Mouse (Mus musculus): ENCODE measurements around the gene 9430038I01Rik.
"Not testable (repeated sequence)": the region's sequence is repeated elsewhere in the genome, so short reads cannot be mapped to it uniquely, and the experiment has no call there.

Gene 9430038I01Rik

GRCm38 (mm10) chr7:137410337-137411197 lies at the start of gene 9430038I01Rik:
Gene 9430038I01Rik, minus strand, starts transcription at chr7:137410762.
- CTCF ChIA-PET: no interaction called here

- CTCF ChIA-PET: no interaction called here
Measured at GRCm38 (mm10) chr7:137445321-137445720, 34.8 kb upstream of the 9430038I01Rik start.

- CTCF ChIA-PET: no interaction called here
Measured at GRCm38 (mm10) chr7:137442951-137443350, 32.4 kb upstream of the 9430038I01Rik start.

GRCm38 (mm10) chr7:137438962-137439361 lies 28.4 kb upstream of the 9430038I01Rik start:
- CTCF ChIA-PET: not testable (repeated sequence)

- CTCF ChIA-PET: interaction anchor here (0.5 kb wide), 1 partner anchor 40 kb away, joined by 4 read pairs; no protein-coding TSS in a partner anchor
Measured at GRCm38 (mm10) chr7:137438179-137438550, 27.6 kb upstream of the 9430038I01Rik start.

- CTCF ChIA-PET: interaction anchor here (0.5 kb wide), 1 partner anchor 39 kb away, joined by 4 read pairs; no protein-coding TSS in a partner anchor
Measured at GRCm38 (mm10) chr7:137437440-137438178, 27.0 kb upstream of the 9430038I01Rik start, which contains the start of gene Glrx3. Gene Glrx3, plus strand, starts transcription at chr7:137437614.

GRCm38 (mm10) chr7:137436901-137437300 lies 26.3 kb upstream of the 9430038I01Rik start:
- CTCF ChIA-PET: no interaction called here

GRCm38 (mm10) chr7:137431769-137432603 lies 21.4 kb upstream of the 9430038I01Rik start:
- CTCF ChIA-PET: no interaction called here

- CTCF ChIA-PET: no interaction called here
Measured at GRCm38 (mm10) chr7:137426693-137427092, 16.1 kb upstream of the 9430038I01Rik start.

- CTCF ChIA-PET: interaction anchor here (0.9 kb wide), 1 partner anchor 1705 kb away, joined by 4 read pairs; the partner anchor contains the start of gene Mki67
Measured at GRCm38 (mm10) chr7:137421236-137421635, 10.7 kb upstream of the 9430038I01Rik start.

GRCm38 (mm10) chr7:137420550-137420949 lies 10.0 kb upstream of the 9430038I01Rik start:
- CTCF ChIA-PET: interaction anchor here (0.6 to 0.9 kb wide), 2 partner anchors 651 to 1704 kb away, joined by 3 to 4 read pairs; partner anchors contain the start of gene Mki67

- CTCF ChIA-PET: no interaction called here
Measured at GRCm38 (mm10) chr7:137414710-137415109, 4.1 kb upstream of the 9430038I01Rik start.

GRCm38 (mm10) chr7:137407428-137408058 lies 3.0 kb downstream of the 9430038I01Rik start:
- CTCF ChIA-PET: no interaction called here

GRCm38 (mm10) chr7:137404146-137404545 lies 6.4 kb downstream of the 9430038I01Rik start:
- CTCF ChIA-PET: no interaction called here

- CTCF ChIA-PET: no interaction called here
Measured at GRCm38 (mm10) chr7:137398973-137399372, 11.6 kb downstream of the 9430038I01Rik start.

GRCm38 (mm10) chr7:137397361-137397910 lies 13.1 kb downstream of the 9430038I01Rik start:
- CTCF ChIA-PET: no interaction called here

- CTCF ChIA-PET: no interaction called here
Measured at GRCm38 (mm10) chr7:137395421-137395820, 15.1 kb downstream of the 9430038I01Rik start.

GRCm38 (mm10) chr7:137387863-137388262 lies 22.7 kb downstream of the 9430038I01Rik start:
- CTCF ChIA-PET: no interaction called here

GRCm38 (mm10) chr7:137374996-137375395 lies 35.6 kb downstream of the 9430038I01Rik start:
- CTCF ChIA-PET: no interaction called here

- CTCF ChIA-PET: no interaction called here
Measured at GRCm38 (mm10) chr7:137371770-137372169, 38.8 kb downstream of the 9430038I01Rik start.

- CTCF ChIA-PET: no interaction called here
Measured at GRCm38 (mm10) chr7:137370175-137370574, 40.4 kb downstream of the 9430038I01Rik start.

Data from spleen, embryonic (tissue).